Mouse (Mus musculus): ENCODE results near the gene Tnfrsf1b.

DNA sequence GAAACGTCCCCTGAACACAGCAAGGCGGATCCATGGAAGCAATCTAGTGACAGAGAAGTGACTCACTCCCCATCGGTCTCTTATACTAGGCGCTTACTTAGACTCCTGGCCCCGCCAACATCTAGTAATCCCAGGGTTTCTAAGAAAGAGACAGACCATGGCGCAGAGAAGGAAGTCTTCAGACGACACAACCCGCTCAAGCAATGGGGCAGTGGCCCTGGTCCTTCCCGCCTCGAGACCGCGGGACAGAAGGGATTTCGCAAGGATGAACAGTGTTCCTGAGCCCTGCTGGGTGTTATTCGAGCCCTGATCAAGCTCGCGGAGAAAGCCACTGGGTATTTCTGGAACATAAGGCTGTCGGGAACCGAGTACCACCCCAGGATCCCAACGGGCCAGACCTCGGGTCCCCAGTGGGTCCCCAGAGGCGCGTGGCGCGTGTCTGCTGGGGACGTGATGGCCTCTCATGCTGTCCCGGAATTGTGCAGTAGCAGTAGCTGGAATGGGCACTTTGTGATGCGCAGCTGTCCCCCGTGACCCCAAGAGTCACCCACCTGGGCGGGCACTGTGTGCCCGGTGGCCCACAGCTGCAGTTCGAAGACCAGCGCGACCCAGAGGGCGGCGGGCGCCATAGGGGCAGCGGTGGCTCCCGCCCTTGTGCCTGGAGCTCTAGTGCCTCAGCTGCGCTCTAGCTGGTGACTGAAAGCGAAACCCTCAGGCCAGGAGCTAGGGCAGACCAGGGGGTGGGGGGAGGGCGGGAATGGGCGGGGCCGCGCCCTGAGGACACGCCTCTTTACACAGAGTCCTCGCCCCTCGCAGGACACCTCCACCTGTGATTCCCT, at the start of gene Tnfrsf1b:
- no peak for TF ChIP-seq POLR2A (IDR thresholded peaks at IDR 0.05; ENCODE audit: borderline replicate concordance, insufficient read depth, low read length)
- TF ChIP-seq CTCF (IDR thresholded peaks at IDR 0.05; ENCODE audit: borderline replicate concordance, insufficient read depth, low read depth, low read length): no peak

All from cerebellum, adult 2 months (tissue).